Mouse (Mus musculus) stomach, postnatal 0 days (tissue): ENCODE measurements at regions not wholly inside any gene's neighbourhood (a gene's known extent, or its start where the extent isn't known, plus 50 kb on each side); places are given as distances from the start of the nearest gene placed in this dataset.

Source experiments
- CTCF ChIP-seq: IDR thresholded peaks from 2 replicates; pipeline ENCODE4 v1.5.1; 2016; ENCODE audit warnings: antibody characterized with exemption, low read depth, mild to moderate bottlenecking, moderate library complexity
- EP300 ChIP-seq: optimal IDR thresholded peaks from 2 replicates; pipeline ENCODE3; 2016; ENCODE audit warnings: antibody characterized with exemption

DNA sequence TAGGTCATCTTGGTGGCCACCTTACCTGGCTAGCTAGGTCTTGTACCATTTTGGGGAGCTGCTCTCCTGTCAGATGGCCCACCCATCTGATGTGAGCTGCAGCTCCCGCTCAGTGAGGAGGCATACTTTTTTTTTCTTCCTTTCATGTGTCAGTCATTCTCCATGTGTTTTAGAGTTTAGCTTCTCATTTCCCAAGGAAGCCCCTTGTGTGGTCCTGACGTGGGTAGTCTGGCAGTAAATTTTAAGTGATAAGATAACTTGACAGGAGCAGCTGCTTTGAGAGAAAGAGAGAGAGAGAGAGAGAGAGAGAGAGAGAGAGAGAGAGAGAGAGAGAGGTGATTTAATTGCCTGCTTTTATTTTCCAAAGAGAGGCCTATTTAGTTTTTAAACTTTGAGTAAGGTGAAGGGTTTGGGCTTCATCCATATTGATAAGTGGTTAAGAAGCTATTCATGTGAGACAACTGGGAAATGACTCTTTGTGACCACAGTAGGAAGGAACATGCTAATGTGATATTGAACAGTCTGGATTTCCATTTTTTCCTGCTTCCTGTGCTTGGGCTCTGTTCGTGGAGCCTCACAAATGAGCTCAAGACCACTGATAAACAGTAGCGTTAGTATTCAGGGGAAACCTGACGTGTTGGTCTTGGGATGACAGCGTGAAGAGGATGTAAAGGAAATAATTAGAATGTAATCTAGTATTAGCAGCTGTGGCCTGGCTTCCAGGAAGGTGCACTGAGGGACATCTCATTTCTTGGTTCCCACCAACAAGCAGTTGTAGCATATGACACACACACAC is 92.1 kb downstream of the Dact1 start:
- TF ChIP-seq CTCF, result no peak
- no peak for TF ChIP-seq EP300
